Mouse (Mus musculus) thymus, adult 2 months (tissue): Measurements from ENCODE around the gene Nrxn2.

Experiments used
- CTCF ChIP-seq: fragments of 200-500 bp; IDR thresholded peaks from 2 replicates; pipeline ENCODE4 v1.5.1; 2012; ENCODE audit warnings: mild to moderate bottlenecking, control low read depth, low read length, moderate library complexity, borderline replicate concordance; ENCODE audit not compliant: control insufficient read depth, poor library complexity, insufficient read depth; ENCODE audit errors: extremely low read depth
- POLR2A ChIP-seq: fragments of 200-500 bp; IDR thresholded peaks from 2 replicates; pipeline ENCODE4 v1.6.1; 2012; ENCODE audit warnings: mild to moderate bottlenecking, low read length, control low read depth, moderate library complexity; ENCODE audit not compliant: control insufficient read depth, poor library complexity, insufficient read depth; ENCODE audit errors: extremely low read depth

- TF ChIP-seq CTCF (no peak), POLR2A (no peak)
Observed at GRCm38 (mm10) chr19:6526010-6526409, 107.5 kb downstream of the Nrxn2 start.
